Mouse (Mus musculus) midbrain, postnatal 0 days (tissue): Measurements from ENCODE around the gene Sgpp2. TPM values are rescaled to one million over a fixed set of nuclear protein-coding genes. Genes with fewer than 3 reads are reported as not detected.
A peak's percentile ranks its signal among the peaks of the same experiment; 100 is the strongest.

Experiments used
- ATAC-seq: fragments of 200-750 bp; cut with Nextera tagmentation; 2 replicates; pipeline ENCODE4 v1.8.0; 2017; ENCODE audit warnings: moderate number of reproducible peaks, mild to moderate bottlenecking, moderate TSS enrichment, moderate library complexity; ENCODE audit not compliant: low FRiP score
- DNase-seq: peaks from one replicate; pipeline ENCODE4 v3.0.0-alpha.2; 2015; ENCODE audit warnings: low spot score
- H3K27ac ChIP-seq: fragments of 300-500 bp; sonication (generic); 2 replicates; pipeline ENCODE4 v1.5.1; 2014; ENCODE audit warnings: low read depth, mild to moderate bottlenecking, low read length, mixed read lengths
- H3K27me3 ChIP-seq: fragments of 300-500 bp; sonication (generic); 2 replicates; pipeline ENCODE4 v1.6.1; 2014; ENCODE audit warnings: low read length, control low read depth, mixed read lengths; ENCODE audit not compliant: insufficient read depth
- H3K36me3 ChIP-seq: fragments of 300-500 bp; sonication (generic); 2 replicates; pipeline ENCODE4 v1.6.1; 2014; ENCODE audit warnings: low read length, control low read depth, mixed read lengths; ENCODE audit not compliant: insufficient read depth
- H3K4me1 ChIP-seq: fragments of 300-500 bp; sonication (generic); 2 replicates; pipeline ENCODE4 v1.6.1; 2014; ENCODE audit warnings: mild to moderate bottlenecking, control low read depth, antibody characterized with exemption, low read length, mixed read lengths; ENCODE audit not compliant: insufficient read depth
- H3K4me2 ChIP-seq: fragments of 300-500 bp; sonication (generic); 2 replicates; pipeline ENCODE4 v1.6.1; 2014; ENCODE audit warnings: low read depth, mild to moderate bottlenecking, low read length, mixed read lengths; ENCODE audit not compliant: poor library complexity, severe bottlenecking
- H3K4me3 ChIP-seq: fragments of 300-500 bp; sonication (generic); 2 replicates; pipeline ENCODE4 v1.5.1; 2014; ENCODE audit warnings: low read depth, mild to moderate bottlenecking, low read length, moderate library complexity
- H3K9ac ChIP-seq: fragments of 300-500 bp; sonication (generic); replicated peaks from 2 replicates; pipeline ENCODE4 v1.6.1; 2014; ENCODE audit warnings: mild to moderate bottlenecking, low read length, moderate library complexity, mixed read lengths; ENCODE audit not compliant: poor library complexity, severe bottlenecking
- H3K9me3 ChIP-seq: fragments of 300-500 bp; sonication (generic); 2 replicates; pipeline ENCODE4 v1.6.1; 2016; ENCODE audit warnings: low read length, control low read depth
- CTCF ChIP-seq: IDR thresholded peaks from 2 replicates; pipeline ENCODE4 v1.5.1; 2016; ENCODE audit warnings: antibody characterized with exemption, mild to moderate bottlenecking
- WGBS: fragments of 180-500 bp; shearing (Covaris S2); extraction: QIAGEN DNeasy Blood & Tissue Kit; methylation state at CpG from one replicate; pipeline ENCODE4 v1.1.7; 2014; 5-methylcytosine and 5-hydroxymethylcytosine counted together
- polyA plus RNA-seq: library from polyadenylated mRNA; unstranded; fragments of >200 nt; fragmentation: Nextera tagmentation; extraction: Ambion mirVana; gene quantifications from 2 replicates; pipeline ENCODE4 v1.2.1, GENCODE M21; 2015
- total RNA-seq: library from RNA; depleted of rRNA; stranded (reverse); fragments of >200 nt; gene quantifications from 2 replicates; pipeline ENCODE4 v1.2.3, GENCODE M21; 2014

Sgpp2 gene
- total and polyA plus RNA-seq, 2 experiments from 2014 or later: 1.7 to 3.3 TPM

DNA sequence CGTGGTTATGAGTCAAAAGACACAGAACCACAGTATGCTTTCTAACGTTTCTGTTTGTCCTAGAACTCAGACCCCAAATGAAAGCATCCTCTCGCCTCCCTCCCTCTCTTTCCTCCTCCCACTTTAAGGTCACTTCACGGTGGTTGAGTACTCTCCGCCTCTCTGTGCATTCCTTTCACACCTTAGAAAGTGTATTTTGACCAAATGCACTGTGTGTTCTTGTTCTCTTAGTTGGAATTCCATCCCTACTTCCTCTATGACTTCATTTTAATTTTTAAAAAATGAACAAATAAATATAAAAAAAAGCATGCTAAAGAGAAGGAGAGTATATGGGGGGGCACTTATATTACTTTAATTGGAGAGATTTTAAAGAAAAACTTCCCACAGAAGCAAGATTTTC is 30.4 kb downstream of the Sgpp2 start:
- no peaks in the 10 kb centered on the region for H3K9me3 ChIP-seq
- no peak for ATAC-seq
- no peaks in the 10 kb centered on the region for H3K36me3 ChIP-seq
- H3K27me3 ChIP-seq: no peaks in the 10 kb centered on the region
- DNase-seq: no peak
- H3K27ac ChIP-seq: no peak overlapping the region
- no peak overlapping the region for H3K9ac ChIP-seq
- no peak for TF ChIP-seq CTCF
- H3K4me2 ChIP-seq: no peak overlapping the region
- no peaks in the 10 kb centered on the region for H3K4me1 ChIP-seq
- 62% methylated on average over 5 of the region's 5 CpGs for WGBS
- no peak overlapping the region for H3K4me3 ChIP-seq

DNA sequence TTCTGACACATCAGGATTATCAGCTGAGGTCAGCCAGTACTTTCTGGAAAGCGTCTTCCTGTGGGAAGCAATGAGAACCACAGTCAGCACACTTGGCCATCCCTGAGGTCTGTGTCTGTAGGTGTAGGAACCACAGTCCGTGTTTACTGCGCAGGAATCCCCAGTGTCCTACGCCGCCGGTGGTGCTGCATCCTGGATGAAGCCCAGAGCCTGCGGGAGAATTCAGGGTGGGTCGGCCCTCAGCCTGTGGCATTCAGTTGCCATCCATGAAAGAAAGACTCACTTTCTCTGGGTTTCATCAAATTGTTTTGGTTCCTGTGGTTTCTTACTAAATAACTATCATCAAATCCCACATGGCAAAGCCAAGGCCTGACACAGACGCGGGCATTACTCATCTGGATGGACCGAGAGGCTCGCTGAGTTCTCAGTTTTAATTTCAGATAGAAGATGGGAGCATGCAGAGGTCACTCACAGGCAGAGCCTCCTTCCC is 37.2 kb downstream of the Sgpp2 start:
- Histone ChIP-seq H3K27me3 (no peaks in the 10 kb centered on the region), H3K36me3 (no peaks in the 10 kb centered on the region), H3K4me1 (no peaks in the 10 kb centered on the region), H3K4me2 (no peak overlapping the region), H3K27ac (no peak overlapping the region), H3K9me3 (no peaks in the 10 kb centered on the region), H3K4me3 (no peak overlapping the region), H3K9ac (no peak overlapping the region)
- DNase-seq (no peak), ATAC-seq (no peak)
- WGBS: 91% methylated on average over 12 of the region's 12 CpGs
- no peak for TF ChIP-seq CTCF

DNA sequence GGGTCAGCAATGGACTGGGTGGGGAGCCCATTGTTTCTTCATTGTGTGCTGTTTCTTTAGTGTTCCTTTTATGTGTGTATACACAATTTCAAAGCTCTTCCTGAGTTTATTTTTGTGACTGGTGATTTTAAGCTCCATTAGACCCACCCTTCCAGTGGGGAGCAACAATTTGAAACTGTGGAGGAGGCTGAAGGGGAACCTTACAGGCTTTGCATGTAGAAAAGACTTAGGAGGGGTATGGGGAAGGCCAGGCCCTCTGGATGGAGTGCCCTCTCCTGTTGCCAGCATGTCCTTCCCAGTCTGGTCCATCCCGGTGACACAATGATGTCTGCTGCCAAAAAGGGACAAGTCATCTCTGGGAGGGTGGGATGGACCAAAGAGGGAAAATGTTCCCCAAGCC is 39.1 kb downstream of the Sgpp2 start:
- no peaks in the 10 kb centered on the region for H3K36me3 ChIP-seq
- no peaks in the 10 kb centered on the region for H3K27me3 ChIP-seq
- H3K9ac ChIP-seq: no peak overlapping the region
- H3K9me3 ChIP-seq: no peaks in the 10 kb centered on the region
- TF ChIP-seq CTCF: no peak
- no peak for DNase-seq
- no peak overlapping the region for H3K4me3 ChIP-seq
- H3K27ac ChIP-seq: no peak overlapping the region
- no peak for ATAC-seq
- no peaks in the 10 kb centered on the region for H3K4me1 ChIP-seq
- 68% methylated on average over 1 of the region's 1 CpGs for WGBS
- H3K4me2 ChIP-seq: no peak overlapping the region

- Histone ChIP-seq H3K27me3 (no peaks in the 10 kb centered on the region), H3K27ac (no peak overlapping the region), H3K4me2 (no peak overlapping the region), H3K36me3 (no peaks in the 10 kb centered on the region), H3K9me3 (no peaks in the 10 kb centered on the region), H3K4me1 (no peaks in the 10 kb centered on the region), H3K4me3 (no peak overlapping the region), H3K9ac (no peak overlapping the region)
- 68% methylated on average over 1 of the region's 1 CpGs for WGBS
- no peak for TF ChIP-seq CTCF
- DNase-seq: no peak
- ATAC-seq: no peak
Observed at GRCm38 (mm10) chr1:78353254-78353653, 43.1 kb downstream of the Sgpp2 start.

GRCm38 (mm10) chr1:78355123-78355522 is 45.0 kb downstream of the Sgpp2 start:
- WGBS: 51% methylated on average over 4 of the region's 4 CpGs
- Histone ChIP-seq H3K4me1 (no peaks in the 10 kb centered on the region), H3K36me3 (no peaks in the 10 kb centered on the region), H3K27me3 (no peaks in the 10 kb centered on the region), H3K4me3 (no peak overlapping the region), H3K27ac (no peak overlapping the region), H3K9me3 (no peaks in the 10 kb centered on the region), H3K4me2 (no peak overlapping the region), H3K9ac (no peak overlapping the region)
- TF ChIP-seq CTCF: no peak
- DNase-seq (peak; percentile 33), ATAC-seq (no peak)

DNA sequence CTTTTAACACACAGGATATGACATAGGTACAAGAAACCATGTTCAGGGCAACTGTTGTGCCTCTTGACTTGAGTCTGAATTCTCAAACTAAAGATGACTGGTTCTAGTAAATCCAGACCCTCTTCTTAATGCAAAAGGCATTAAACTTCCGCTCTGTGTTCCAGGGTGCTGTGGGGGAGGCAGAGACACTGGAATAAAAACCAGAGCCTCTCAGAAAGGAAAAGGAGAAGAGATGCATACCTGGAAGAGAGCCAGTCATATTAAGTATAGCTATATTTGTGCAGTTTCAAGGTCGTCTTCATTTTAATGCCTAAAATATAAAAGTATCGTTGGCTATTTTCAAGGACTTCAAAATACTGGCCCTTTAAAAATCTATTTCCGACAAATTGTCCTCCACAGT is 47.3 kb downstream of the Sgpp2 start:
- no peak overlapping the region for H3K4me2 ChIP-seq
- H3K27ac ChIP-seq: no peak overlapping the region
- TF ChIP-seq CTCF: no peak
- no peak overlapping the region for H3K4me3 ChIP-seq
- no peaks in the 10 kb centered on the region for H3K27me3 ChIP-seq
- H3K9me3 ChIP-seq: no peaks in the 10 kb centered on the region
- WGBS: 78% methylated on average over 4 of the region's 4 CpGs
- no peaks in the 10 kb centered on the region for H3K4me1 ChIP-seq
- DNase-seq: no peak
- no peak overlapping the region for H3K9ac ChIP-seq
- no peak for ATAC-seq
- H3K36me3 ChIP-seq: no peaks in the 10 kb centered on the region
